Mouse (Mus musculus): ENCODE measurements at regions not wholly inside any gene's neighbourhood (a gene's known extent, or its start where the extent isn't known, plus 50 kb on each side); places are given as distances from the start of the nearest gene placed in this dataset.

DNA sequence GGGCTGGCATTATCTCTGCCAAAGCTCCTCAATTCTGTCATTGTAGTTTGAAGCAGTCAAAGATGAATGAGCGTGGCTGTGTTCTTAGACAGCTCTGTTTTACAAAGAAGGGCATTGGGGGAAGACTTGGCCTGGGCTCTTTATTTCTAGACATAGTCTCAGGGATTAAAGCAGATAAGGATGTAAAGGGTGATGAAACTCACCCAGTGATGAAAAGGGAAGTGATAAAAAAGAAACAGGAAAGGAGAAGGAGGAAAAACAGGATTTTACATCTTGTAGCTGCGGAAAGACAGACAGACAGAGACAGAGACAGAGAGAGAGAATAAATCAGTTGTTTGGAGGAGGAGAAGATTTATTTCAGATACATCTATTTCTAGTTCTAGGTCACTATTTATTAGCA, 95.5 kb upstream of the Chl1 start:
- H3K27ac ChIP-seq (ENCODE audit: low read length): no peak overlapping the region
- H3K9ac ChIP-seq (ENCODE audit: low read length): no peak overlapping the region
- no peaks in the 10 kb centered on the region for H3K4me1 ChIP-seq (ENCODE audit: control insufficient read depth, insufficient read depth, low read length)
- WGBS: 44% methylated on average over 2 of the region's 2 CpGs
- no peaks in the 10 kb centered on the region for H3K9me3 ChIP-seq (replicated peaks; ENCODE audit: control insufficient read depth, low read length)
- ATAC-seq (replicated peaks; ENCODE audit: extremely low read depth, insufficient read depth, low FRiP score): no peak
- no peak overlapping the region for H3K4me2 ChIP-seq (ENCODE audit: low read depth, low read length)
- no peaks in the 10 kb centered on the region for H3K36me3 ChIP-seq (ENCODE audit: control insufficient read depth, insufficient read depth)
- no peaks in the 10 kb centered on the region for H3K27me3 ChIP-seq (ENCODE audit: control insufficient read depth, insufficient read depth, low read length)
- no peak overlapping the region for H3K4me3 ChIP-seq (ENCODE audit: low read length)

DNA sequence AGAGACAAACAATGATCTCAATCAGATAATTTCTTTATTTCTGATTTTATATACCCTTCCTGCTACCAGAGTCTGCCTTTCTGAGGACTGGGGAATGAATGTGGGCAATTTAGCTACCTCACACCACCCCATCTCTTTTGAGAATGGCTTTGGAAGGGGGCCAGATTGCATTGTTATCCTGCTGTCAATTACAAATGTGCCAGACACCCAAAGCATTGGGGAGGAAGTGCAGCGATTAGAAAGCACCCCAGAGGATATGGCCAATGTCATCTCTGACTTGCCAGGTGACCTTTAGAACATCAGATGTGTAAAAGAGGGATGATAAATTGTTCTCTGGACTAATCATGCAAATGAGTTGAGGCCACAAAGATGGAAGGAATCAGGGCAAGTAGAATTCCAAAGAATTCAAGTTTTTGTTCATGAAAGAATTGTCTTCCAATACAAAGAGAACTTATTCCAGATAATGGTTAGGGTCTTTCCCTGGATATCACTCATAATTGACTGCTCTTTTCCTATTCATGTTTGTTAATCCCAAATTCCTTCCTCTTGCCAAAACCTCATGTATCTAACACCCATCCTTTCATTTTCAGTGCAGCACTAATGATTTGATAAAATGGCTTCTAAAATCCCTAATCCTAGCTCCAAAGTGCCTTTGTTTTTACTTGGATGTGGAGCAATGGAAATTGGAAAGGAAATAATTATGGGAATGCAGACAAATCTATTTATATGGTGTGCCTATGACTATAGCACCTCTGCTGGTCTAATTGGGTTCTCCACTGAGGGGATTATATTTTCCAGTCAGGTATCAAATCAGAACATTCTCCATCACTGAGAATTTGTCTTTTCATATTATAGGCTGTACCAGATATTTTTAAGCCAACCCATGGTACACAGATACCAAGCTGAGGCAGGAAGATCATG, 89.1 kb upstream of the Chl1 start:
- no peak overlapping the region for H3K9ac ChIP-seq (ENCODE audit: low read length)
- no peak for ATAC-seq (replicated peaks; ENCODE audit: extremely low read depth, insufficient read depth, low FRiP score)
- no peaks in the 10 kb centered on the region for H3K27me3 ChIP-seq (ENCODE audit: control insufficient read depth, insufficient read depth, low read length)
- no peaks in the 10 kb centered on the region for H3K9me3 ChIP-seq (replicated peaks; ENCODE audit: control insufficient read depth, low read length)
- peaks cover 2% of the 10 kb centered on the region; the same call in 1 of the 2 replicates for H3K4me1 ChIP-seq (ENCODE audit: control insufficient read depth, insufficient read depth, low read length)
- H3K4me3 ChIP-seq (ENCODE audit: low read length): no peak overlapping the region
- no peak overlapping the region for H3K27ac ChIP-seq (ENCODE audit: low read length)
- WGBS: 30% methylated on average over 1 of the region's 1 CpGs
- no peaks in the 10 kb centered on the region for H3K36me3 ChIP-seq (ENCODE audit: control insufficient read depth, insufficient read depth)
- no peak overlapping the region for H3K4me2 ChIP-seq (ENCODE audit: low read depth, low read length)

DNA sequence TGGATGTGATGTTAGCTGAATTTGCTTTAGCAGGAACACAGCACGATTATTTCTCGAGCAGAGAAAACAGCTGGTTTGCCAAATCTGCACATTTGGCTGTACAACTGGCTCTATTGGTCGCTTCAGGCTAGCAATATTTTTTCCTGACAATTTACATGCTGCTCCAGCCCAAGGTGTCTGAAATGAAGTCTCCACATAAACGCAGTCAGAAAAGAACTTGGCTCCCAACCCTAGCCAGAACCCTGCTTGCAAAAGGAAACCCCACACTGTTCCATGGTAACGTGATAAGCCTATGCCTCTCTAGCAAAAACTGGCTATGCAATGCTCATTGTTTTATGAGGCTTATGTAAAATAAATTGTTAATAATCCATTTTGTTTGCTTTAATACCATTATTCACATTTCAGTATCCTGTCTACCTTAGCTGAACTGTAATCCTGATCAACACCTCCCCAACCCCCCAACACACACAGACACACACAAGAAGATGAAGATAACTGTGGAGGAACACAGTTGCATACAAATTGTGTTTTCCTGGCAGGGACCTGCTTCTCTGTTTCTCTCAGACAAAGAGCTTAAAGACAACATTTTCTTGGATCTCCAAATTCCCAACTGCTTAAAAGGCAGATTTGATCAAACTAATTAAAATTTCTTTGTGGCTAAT, 79.3 kb upstream of the Chl1 start:
- Histone ChIP-seq H3K27ac (ENCODE audit: low read length) (no peak overlapping the region), H3K4me3 (ENCODE audit: low read length) (no peak overlapping the region), H3K4me1 (ENCODE audit: control insufficient read depth, insufficient read depth, low read length) (no peaks in the 10 kb centered on the region), H3K4me2 (ENCODE audit: low read depth, low read length) (no peak overlapping the region), H3K9me3 (replicated peaks; ENCODE audit: control insufficient read depth, low read length) (no peaks in the 10 kb centered on the region), H3K9ac (ENCODE audit: low read length) (no peak overlapping the region), H3K36me3 (ENCODE audit: control insufficient read depth, insufficient read depth) (no peaks in the 10 kb centered on the region), H3K27me3 (ENCODE audit: control insufficient read depth, insufficient read depth, low read length) (no peaks in the 10 kb centered on the region)
- no peak for ATAC-seq (replicated peaks; ENCODE audit: extremely low read depth, insufficient read depth, low FRiP score)
- WGBS: 53% methylated on average over 5 of the region's 5 CpGs

DNA sequence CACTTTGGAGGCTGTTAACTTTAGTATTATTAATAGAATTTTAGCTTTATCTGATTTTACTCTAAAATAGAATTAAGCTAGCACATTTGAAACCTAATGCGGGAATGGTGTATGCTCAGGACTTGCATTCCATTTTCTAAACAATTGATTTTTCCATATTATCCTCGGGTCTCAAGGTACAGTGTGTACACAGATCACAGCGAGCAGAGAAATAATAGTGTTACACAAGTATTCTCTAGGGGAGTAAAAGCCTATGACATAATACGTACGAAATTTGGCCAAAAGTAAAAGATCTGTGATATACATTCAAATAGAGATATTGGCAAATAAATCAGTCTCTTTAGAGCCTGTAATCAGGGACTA, 78.8 kb upstream of the Chl1 start:
- Histone ChIP-seq H3K27ac (ENCODE audit: low read length) (no peak overlapping the region), H3K4me2 (ENCODE audit: low read depth, low read length) (no peak overlapping the region), H3K36me3 (ENCODE audit: control insufficient read depth, insufficient read depth) (no peaks in the 10 kb centered on the region), H3K4me1 (ENCODE audit: control insufficient read depth, insufficient read depth, low read length) (no peaks in the 10 kb centered on the region), H3K9me3 (replicated peaks; ENCODE audit: control insufficient read depth, low read length) (no peaks in the 10 kb centered on the region), H3K4me3 (ENCODE audit: low read length) (no peak overlapping the region), H3K9ac (ENCODE audit: low read length) (no peak overlapping the region), H3K27me3 (ENCODE audit: control insufficient read depth, insufficient read depth, low read length) (no peaks in the 10 kb centered on the region)
- 79% methylated on average over 5 of the region's 5 CpGs for WGBS
- ATAC-seq (replicated peaks; ENCODE audit: extremely low read depth, insufficient read depth, low FRiP score): no peak

Measured in heart, embryonic 16.5 days (tissue).